Mouse (Mus musculus) stomach, postnatal 0 days (tissue): ENCODE data around the gene Celf2. TPM values are rescaled to one million over a fixed set of nuclear protein-coding genes. Genes with fewer than 3 reads are reported as not detected.
A peak's percentile ranks its signal among the peaks of the same experiment; 100 is the strongest.
"Not testable (repeated sequence)": the region's sequence is repeated elsewhere in the genome, so short reads cannot be mapped to it uniquely, and the experiment has no call there.

Experiments
- ATAC-seq: fragments of 200-750 bp; cut with Nextera tagmentation; 2 replicates; pipeline ENCODE4 v1.8.0; 2017; ENCODE audit not compliant: low FRiP score, low TSS enrichment
- DNase-seq: peaks from one replicate; pipeline ENCODE4 v3.0.0-alpha.2; 2016; ENCODE audit warnings: low spot score
- H3K27ac ChIP-seq: fragments of 300-500 bp; sonication (generic); replicated peaks from 2 replicates; pipeline ENCODE4 v1.5.1; 2014; ENCODE audit warnings: mild to moderate bottlenecking, control low read depth
- H3K27me3 ChIP-seq: fragments of 300-500 bp; sonication (generic); 2 replicates; pipeline ENCODE4 v1.6.1; 2014; ENCODE audit warnings: low read length; ENCODE audit not compliant: control insufficient read depth, insufficient read depth
- H3K36me3 ChIP-seq: fragments of 300-500 bp; sonication (generic); 2 replicates; pipeline ENCODE4 v1.6.1; 2014; ENCODE audit warnings: low read length, mixed read lengths; ENCODE audit not compliant: control insufficient read depth, insufficient read depth
- H3K4me1 ChIP-seq: fragments of 300-500 bp; sonication (generic); replicated peaks from 2 replicates; pipeline ENCODE4 v1.6.1; 2014; ENCODE audit warnings: antibody characterized with exemption; ENCODE audit not compliant: control insufficient read depth, insufficient read depth
- H3K4me2 ChIP-seq: fragments of 300-500 bp; sonication (generic); replicated peaks from 2 replicates; pipeline ENCODE4 v1.6.1; 2014; ENCODE audit warnings: low read depth, mild to moderate bottlenecking, control low read depth, moderate library complexity
- H3K4me3 ChIP-seq: fragments of 300-500 bp; sonication (generic); 2 replicates; pipeline ENCODE4 v1.5.1; 2014; ENCODE audit warnings: low read depth, low read length, control low read depth
- H3K9ac ChIP-seq: fragments of 300-500 bp; sonication (generic); 2 replicates; pipeline ENCODE4 v1.6.1; 2014; ENCODE audit warnings: mild to moderate bottlenecking, low read length, control low read depth, mixed read lengths
- H3K9me3 ChIP-seq: fragments of 300-500 bp; sonication (generic); 2 replicates; pipeline ENCODE4 v1.6.1; 2016; ENCODE audit warnings: low read length; ENCODE audit not compliant: control insufficient read depth
- CTCF ChIP-seq: IDR thresholded peaks from 2 replicates; pipeline ENCODE4 v1.5.1; 2016; ENCODE audit warnings: antibody characterized with exemption, low read depth, mild to moderate bottlenecking, moderate library complexity
- EP300 ChIP-seq: optimal IDR thresholded peaks from 2 replicates; pipeline ENCODE3; 2016; ENCODE audit warnings: antibody characterized with exemption
- WGBS: fragments of 180-500 bp; shearing (Covaris S2); extraction: QIAGEN DNeasy Blood & Tissue Kit; methylation state at CpG from one replicate; pipeline ENCODE4 v1.1.7; 2014; 5-methylcytosine and 5-hydroxymethylcytosine counted together
- polyA plus RNA-seq: library from polyadenylated mRNA; unstranded; fragments of >200 nt; fragmentation: Nextera tagmentation; extraction: Ambion mirVana; gene quantifications from 2 replicates; pipeline ENCODE4 v1.2.1, GENCODE M21; 2015

Celf2 gene
- polyA plus RNA-seq, 1 experiment from 2014 or later, result 23.4 TPM

GRCm38 (mm10) chr2:7270051-7270450 is 239.3 kb downstream of the Celf2 start:
- no peaks in the 10 kb centered on the region for H3K4me1 ChIP-seq
- 68% methylated on average over 7 of the region's 7 CpGs for WGBS
- no peak overlapping the region for H3K4me2 ChIP-seq
- H3K36me3 ChIP-seq, result no peaks in the 10 kb centered on the region
- no peak overlapping the region for H3K27ac ChIP-seq
- H3K9ac ChIP-seq, result no peak overlapping the region
- no peak overlapping the region for H3K4me3 ChIP-seq
- H3K27me3 ChIP-seq, result no peaks in the 10 kb centered on the region
- DNase-seq (no peak), ATAC-seq (no peak)
- TF ChIP-seq CTCF (no peak), EP300 (no peak)
- H3K9me3 ChIP-seq, result no peaks in the 10 kb centered on the region

DNA sequence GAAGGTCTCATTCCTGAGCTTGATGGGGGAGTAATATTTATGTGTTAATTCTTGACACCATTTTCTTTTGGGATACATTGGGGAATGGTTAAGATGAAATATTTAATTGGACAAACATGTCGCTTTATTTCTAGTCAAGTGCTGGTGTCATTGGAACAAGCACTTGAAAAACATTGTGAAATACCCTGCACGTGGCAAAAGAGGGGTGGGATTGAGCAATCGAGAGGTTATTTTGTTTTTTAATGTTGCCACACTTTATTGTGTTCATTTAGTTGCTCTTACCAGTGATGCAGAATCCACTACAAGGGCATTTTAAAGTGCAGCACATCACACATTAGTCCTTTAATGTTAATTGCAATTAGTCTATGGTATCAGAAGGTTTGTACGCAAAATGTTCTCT is 242.2 kb downstream of the Celf2 start:
- no peaks in the 10 kb centered on the region for H3K36me3 ChIP-seq
- no peaks in the 10 kb centered on the region for H3K9me3 ChIP-seq
- H3K4me2 ChIP-seq, result no peak overlapping the region
- H3K9ac ChIP-seq, result no peak overlapping the region
- TF ChIP-seq EP300, result no peak
- ATAC-seq (no peak), DNase-seq (no peak)
- H3K27me3 ChIP-seq, result no peaks in the 10 kb centered on the region
- H3K4me1 ChIP-seq, result no peaks in the 10 kb centered on the region
- H3K27ac ChIP-seq, result no peak overlapping the region
- no peak overlapping the region for H3K4me3 ChIP-seq
- 87% methylated on average over 4 of the region's 4 CpGs for WGBS

DNA sequence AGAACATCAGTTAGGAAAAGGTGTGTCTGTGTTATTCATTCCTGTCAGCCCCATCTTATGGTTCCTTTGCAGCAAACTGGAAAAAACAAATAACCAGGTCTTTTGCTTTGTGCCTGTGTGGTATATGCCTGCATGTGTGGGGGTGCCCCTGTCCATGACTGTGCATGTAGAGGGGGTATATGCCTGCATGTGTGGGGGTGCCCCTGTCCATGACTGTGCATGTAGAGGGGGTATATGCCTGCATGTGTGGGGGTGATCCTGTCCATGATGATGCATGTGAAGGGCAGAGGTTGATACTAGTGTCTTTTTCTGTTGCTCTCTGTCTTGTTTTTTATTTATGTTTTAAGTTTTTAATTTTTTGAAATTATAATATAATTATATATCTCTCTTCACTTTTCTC is 246.7 kb downstream of the Celf2 start:
- H3K9me3 ChIP-seq, H3K27me3 ChIP-seq, H3K27ac ChIP-seq, ATAC-seq, H3K36me3 ChIP-seq, DNase-seq, H3K9ac ChIP-seq, H3K4me1 ChIP-seq, H3K4me2 ChIP-seq, H3K4me3 ChIP-seq: not testable (repeated sequence)

DNA sequence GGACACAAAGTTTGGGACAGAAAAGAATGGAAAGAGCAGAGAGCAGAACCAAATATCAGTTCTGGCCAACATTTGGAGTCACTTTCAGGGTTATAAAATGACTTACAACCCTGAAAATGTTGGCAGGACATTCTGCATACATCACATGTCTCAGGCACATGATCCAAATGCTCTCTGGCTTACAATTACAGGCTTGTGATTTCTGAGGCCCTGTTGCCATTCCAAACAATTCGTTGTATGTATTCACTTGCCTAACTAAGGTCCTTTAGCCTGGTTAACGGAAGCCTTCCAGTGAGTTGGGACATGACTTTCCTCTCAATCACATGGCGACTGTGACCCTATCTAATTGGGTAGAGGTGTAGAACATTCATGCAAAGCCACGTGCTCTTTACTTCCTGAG is 249.2 kb downstream of the Celf2 start:
- no peak overlapping the region for H3K9ac ChIP-seq
- no peaks in the 10 kb centered on the region for H3K9me3 ChIP-seq
- H3K4me2 ChIP-seq, result no peak overlapping the region
- H3K4me3 ChIP-seq, result no peak overlapping the region
- no peak for DNase-seq
- ATAC-seq, result no peak
- H3K27me3 ChIP-seq, result no peaks in the 10 kb centered on the region
- no peaks in the 10 kb centered on the region for H3K4me1 ChIP-seq
- H3K36me3 ChIP-seq, result no peaks in the 10 kb centered on the region
- WGBS, result 71% methylated on average over 4 of the region's 4 CpGs
- TF ChIP-seq EP300 (no peak), CTCF (no peak)
- H3K27ac ChIP-seq, result 0 out of 2 replicates have a peak overlapping the region, but pooled peaks have one; percentile 18

DNA sequence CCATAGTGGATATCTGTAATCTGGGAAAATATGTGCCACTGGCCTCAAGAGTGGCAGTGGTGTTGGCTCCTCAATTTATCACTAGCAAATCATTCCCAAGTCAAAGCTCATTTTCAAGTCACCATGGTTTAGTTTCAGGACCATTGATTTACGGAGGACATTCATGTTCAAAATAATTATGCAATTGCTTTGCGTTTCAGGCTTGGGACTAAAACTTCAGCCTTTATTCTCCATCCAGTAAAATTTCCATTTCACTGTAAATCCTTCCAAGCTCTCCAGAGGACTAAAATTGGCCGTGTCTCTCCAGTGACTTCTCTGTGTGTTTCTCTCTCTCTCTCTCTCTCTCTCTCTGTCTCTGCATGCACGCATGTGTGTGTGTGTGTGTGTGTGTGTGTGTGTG is 249.7 kb downstream of the Celf2 start:
- TF ChIP-seq CTCF, result no peak
- no peak for TF ChIP-seq EP300

DNA sequence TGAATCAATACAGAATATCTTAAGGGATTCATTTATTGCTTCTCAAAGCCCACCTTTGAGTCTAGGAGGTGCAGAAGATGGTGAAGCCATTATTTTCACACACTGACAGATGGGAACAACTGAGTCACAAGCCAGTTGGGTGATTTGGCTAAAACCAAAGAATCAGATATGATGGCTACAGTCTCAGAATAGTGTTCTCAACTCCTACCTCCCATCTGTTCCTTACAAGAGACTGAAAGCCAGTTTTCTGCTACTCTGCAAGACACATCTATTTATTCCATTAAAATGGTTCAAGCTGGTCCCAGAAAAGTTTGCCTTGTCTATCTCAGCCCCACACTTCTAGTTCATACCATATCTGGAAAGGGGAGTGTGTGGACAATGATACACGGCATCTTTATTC is 253.3 kb downstream of the Celf2 start:
- H3K4me1 ChIP-seq, result no peaks in the 10 kb centered on the region
- no peak overlapping the region for H3K4me2 ChIP-seq
- no peak for TF ChIP-seq CTCF
- TF ChIP-seq EP300, result no peak
- H3K27ac ChIP-seq, result no peak overlapping the region
- H3K27me3 ChIP-seq, result no peaks in the 10 kb centered on the region
- H3K36me3 ChIP-seq, result no peaks in the 10 kb centered on the region
- DNase-seq (no peak), ATAC-seq (no peak)
- 84% methylated on average over 1 of the region's 1 CpGs for WGBS
- no peaks in the 10 kb centered on the region for H3K9me3 ChIP-seq
- H3K9ac ChIP-seq, result no peak overlapping the region
- no peak overlapping the region for H3K4me3 ChIP-seq

More for the DNA sequence above, 249.7 kb downstream of the Celf2 start:
- no peak overlapping the region for H3K9ac ChIP-seq
- H3K4me1 ChIP-seq, result no peaks in the 10 kb centered on the region
- DNase-seq, result no peak
- H3K9me3 ChIP-seq, result no peaks in the 10 kb centered on the region
- ATAC-seq, result no peak
- no peaks in the 10 kb centered on the region for H3K36me3 ChIP-seq
- no peak overlapping the region for H3K27ac ChIP-seq
- no peak overlapping the region for H3K4me2 ChIP-seq
- H3K27me3 ChIP-seq, result no peaks in the 10 kb centered on the region
- WGBS, result 68% methylated on average over 4 of the region's 4 CpGs
- no peak overlapping the region for H3K4me3 ChIP-seq

DNA sequence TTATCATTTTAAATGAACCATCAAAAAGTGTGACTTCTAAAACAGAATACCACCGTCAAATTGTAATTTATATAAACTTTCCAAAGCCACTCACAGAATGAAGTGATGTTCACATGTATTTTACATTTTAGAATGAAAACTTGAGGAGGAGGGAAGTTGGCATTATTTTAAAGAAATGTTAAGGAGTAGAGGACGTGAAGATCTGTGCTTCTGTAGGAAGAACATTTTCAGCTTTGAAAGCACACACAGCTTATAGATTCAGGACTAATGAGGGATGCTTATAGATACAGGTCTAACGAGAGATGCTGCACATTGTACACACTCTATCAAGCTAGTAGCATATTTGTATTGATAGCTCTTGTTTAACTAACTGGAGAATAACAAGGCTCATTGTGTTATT is 254.0 kb downstream of the Celf2 start:
- no peak overlapping the region for H3K27ac ChIP-seq
- no peak for DNase-seq
- H3K36me3 ChIP-seq, result no peaks in the 10 kb centered on the region
- no peaks in the 10 kb centered on the region for H3K9me3 ChIP-seq
- no peak for ATAC-seq
- no peaks in the 10 kb centered on the region for H3K27me3 ChIP-seq
- 66% methylated on average over 3 of the region's 3 CpGs for WGBS
- no peaks in the 10 kb centered on the region for H3K4me1 ChIP-seq
- TF ChIP-seq EP300, result no peak
- no peak for TF ChIP-seq CTCF
- no peak overlapping the region for H3K4me3 ChIP-seq
- H3K4me2 ChIP-seq, result no peak overlapping the region
- H3K9ac ChIP-seq, result no peak overlapping the region
